Mouse (Mus musculus) limb, embryonic 10.5 days (tissue): ENCODE data around the gene Dtymk. TPM values are rescaled to one million over a fixed set of nuclear protein-coding genes. Genes with fewer than 3 reads are reported as not detected.
A peak's percentile ranks its signal among the peaks of the same experiment; 100 is the strongest.

Experiments
- DNase-seq: peaks from one replicate; pipeline ENCODE4 v3.0.0-alpha.2; 2017; ENCODE audit warnings: low spot score
- H3K27ac ChIP-seq: fragments of 300-500 bp; sonication (generic); 2 replicates; pipeline ENCODE4 v1.5.1; 2016; ENCODE audit warnings: mild to moderate bottlenecking
- H3K27me3 ChIP-seq: fragments of 300-500 bp; sonication (generic); 2 replicates; pipeline ENCODE4 v1.6.1; 2016; ENCODE audit warnings: low read depth, mild to moderate bottlenecking; ENCODE audit not compliant: poor library complexity, severe bottlenecking
- H3K36me3 ChIP-seq: fragments of 300-500 bp; sonication (generic); 2 replicates; pipeline ENCODE4 v1.6.1; 2016; ENCODE audit warnings: mild to moderate bottlenecking, moderate library complexity
- H3K4me1 ChIP-seq: fragments of 300-500 bp; sonication (generic); 2 replicates; pipeline ENCODE4 v1.6.1; 2016
- H3K4me3 ChIP-seq: fragments of 300-500 bp; sonication (generic); 2 replicates; pipeline ENCODE4 v1.5.1; 2016; ENCODE audit warnings: mild to moderate bottlenecking, moderate library complexity
- H3K9me3 ChIP-seq: fragments of 300-500 bp; sonication (generic); replicated peaks from 2 replicates; pipeline ENCODE4 v1.6.1; 2016; ENCODE audit warnings: mild to moderate bottlenecking
- WGBS: fragments of 180-500 bp; shearing (Covaris S2); methylation state at CpG from one replicate; pipeline ENCODE4 v1.1.7; 2016; 5-methylcytosine and 5-hydroxymethylcytosine counted together
- polyA plus RNA-seq: library from polyadenylated mRNA; unstranded; fragments of >200 nt; fragmentation: Nextera tagmentation; extraction: Ambion mirVana; gene quantifications from 2 replicates; pipeline ENCODE4 v1.2.1, GENCODE M21; 2016

Dtymk gene
- polyA plus RNA-seq, 1 experiment from 2014 or later, result 280 TPM

DNA sequence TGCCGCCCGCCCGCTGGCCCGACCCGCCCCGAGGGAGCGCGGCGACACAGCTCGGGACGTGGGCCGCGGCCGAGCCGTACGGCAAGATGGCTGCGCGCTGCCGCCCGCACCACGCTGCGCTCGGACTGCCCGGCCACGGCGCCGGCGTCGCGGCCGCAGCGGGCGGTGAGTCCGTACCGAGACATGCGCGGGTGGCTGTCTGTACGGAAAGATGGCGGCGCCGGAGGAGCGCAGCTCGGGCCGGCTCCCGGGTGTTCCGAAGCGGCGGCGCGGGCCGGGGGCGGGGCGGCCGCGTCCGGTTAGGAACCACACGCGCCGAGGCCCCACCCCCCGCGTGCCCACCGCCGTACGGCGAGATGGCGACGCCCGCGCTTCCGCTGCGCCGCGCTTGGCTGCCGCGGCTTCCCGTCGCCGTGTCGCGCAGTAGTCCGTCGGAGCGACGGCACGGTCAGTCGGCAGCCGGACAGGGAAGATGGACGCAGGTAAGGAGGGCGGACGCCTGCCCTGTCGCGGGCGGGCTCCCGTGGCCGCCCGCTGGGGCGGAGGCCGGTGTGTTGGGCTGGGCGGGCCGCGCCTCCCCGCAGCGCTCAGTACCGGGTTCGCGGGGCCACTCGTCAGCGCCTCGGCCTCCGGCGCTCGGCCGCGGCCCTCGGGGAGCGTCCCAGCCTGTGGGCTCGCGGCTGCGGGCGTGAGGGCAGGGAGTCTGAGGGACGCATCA, 47.0 kb downstream of the Dtymk start, which contains the start of gene Thap4:
Thap4 (minus strand) TSS at position 292 of the 718 bp plus-strand sequence.
- Histone ChIP-seq H3K36me3 (peaks cover 15% of the 10 kb centered on the region), H3K9me3 (no peaks in the 10 kb centered on the region), H3K27me3 (no peaks in the 10 kb centered on the region), H3K4me1 (peaks cover 12% of the 10 kb centered on the region), H3K4me3 (peak within 1 kb of the TSS; percentile 98), H3K27ac (peak within 1 kb of the TSS; percentile 94)
- DNase-seq, result peak; percentile 90
- WGBS, result under 1% methylated on average over 112 of the region's 121 CpGs

- Histone ChIP-seq H3K27ac (peak overlapping the region; percentile 94), H3K4me1 (peaks cover 12% of the 10 kb centered on the region), H3K36me3 (peaks cover 22% of the 10 kb centered on the region), H3K27me3 (no peaks in the 10 kb centered on the region), H3K4me3 (peak overlapping the region; percentile 98), H3K9me3 (no peaks in the 10 kb centered on the region)
- peak; percentile 77 for DNase-seq
- under 1% methylated on average over 59 of the region's 59 CpGs for WGBS
These were observed 47.7 kb downstream of the Dtymk start for GRCm38 (mm10) chr1:93753911-93754572.

DNA sequence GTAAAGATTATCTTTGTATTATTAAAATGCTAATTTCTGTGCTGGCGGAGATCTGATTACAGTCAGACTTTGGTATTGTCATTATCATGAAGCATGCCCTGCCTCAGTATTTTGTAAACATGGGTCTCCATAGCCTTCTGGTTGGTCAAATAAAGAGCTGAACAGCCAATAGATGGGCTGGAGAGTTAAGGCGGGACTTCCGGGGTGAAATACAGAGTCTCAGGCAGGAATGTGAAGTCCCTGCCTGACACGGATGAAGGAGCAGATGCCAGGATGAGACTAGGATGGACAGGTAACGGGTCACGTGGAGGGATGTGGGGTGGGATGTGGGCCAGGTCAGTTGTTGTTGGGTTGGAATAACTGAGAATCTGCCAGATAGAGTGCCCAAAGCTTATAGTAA, 50.4 kb downstream of the Dtymk start, which contains the start of gene Atg4b:
Atg4b (plus strand) TSS at position 211 of the 400 bp plus-strand sequence.
- H3K27ac ChIP-seq, result no peak within 1 kb of the TSS
- no peaks in the 10 kb centered on the region for H3K9me3 ChIP-seq
- no peaks in the 10 kb centered on the region for H3K27me3 ChIP-seq
- DNase-seq, result no peak
- 87% methylated on average over 6 of the region's 6 CpGs for WGBS
- peaks cover 30% of the 10 kb centered on the region for H3K36me3 ChIP-seq
- no peak within 1 kb of the TSS for H3K4me3 ChIP-seq
- H3K4me1 ChIP-seq, result peaks cover 12% of the 10 kb centered on the region

DNA sequence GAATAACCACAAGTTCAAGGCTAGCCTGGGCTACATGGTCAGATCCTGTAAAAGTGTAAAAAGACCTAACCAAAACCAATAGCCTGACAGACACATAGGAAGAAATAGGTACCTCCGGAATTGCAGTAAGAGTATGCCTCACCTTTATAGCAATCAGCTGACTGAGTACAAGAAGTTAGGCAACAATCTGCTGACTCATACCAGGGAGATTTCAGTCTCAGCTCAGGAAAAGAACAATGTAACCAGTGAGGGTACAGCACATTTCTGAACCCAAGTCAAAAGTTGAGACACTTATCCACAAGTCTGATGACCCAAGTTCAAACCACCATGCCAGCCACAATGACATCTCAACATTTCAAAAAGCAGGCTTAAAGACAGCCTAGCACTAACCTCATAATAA, 53.2 kb downstream of the Dtymk start:
- peaks cover 8% of the 10 kb centered on the region for H3K4me1 ChIP-seq
- H3K36me3 ChIP-seq, result peaks cover 52% of the 10 kb centered on the region
- H3K27me3 ChIP-seq, result no peaks in the 10 kb centered on the region
- H3K9me3 ChIP-seq, result no peaks in the 10 kb centered on the region
- H3K4me3 ChIP-seq, result no peak overlapping the region
- no peak overlapping the region for H3K27ac ChIP-seq
- DNase-seq, result no peak
- 100% methylated on average over 1 of the region's 1 CpGs for WGBS

- no peak overlapping the region for H3K4me3 ChIP-seq
- no peak overlapping the region for H3K27ac ChIP-seq
- peaks cover 64% of the 10 kb centered on the region for H3K36me3 ChIP-seq
- WGBS, result 85% methylated on average over 5 of the region's 5 CpGs
- DNase-seq, result no peak
- H3K27me3 ChIP-seq, result no peaks in the 10 kb centered on the region
- no peaks in the 10 kb centered on the region for H3K9me3 ChIP-seq
- H3K4me1 ChIP-seq, result no peaks in the 10 kb centered on the region
These were observed 55.6 kb downstream of the Dtymk start for GRCm38 (mm10) chr1:93746179-93746578.

DNA sequence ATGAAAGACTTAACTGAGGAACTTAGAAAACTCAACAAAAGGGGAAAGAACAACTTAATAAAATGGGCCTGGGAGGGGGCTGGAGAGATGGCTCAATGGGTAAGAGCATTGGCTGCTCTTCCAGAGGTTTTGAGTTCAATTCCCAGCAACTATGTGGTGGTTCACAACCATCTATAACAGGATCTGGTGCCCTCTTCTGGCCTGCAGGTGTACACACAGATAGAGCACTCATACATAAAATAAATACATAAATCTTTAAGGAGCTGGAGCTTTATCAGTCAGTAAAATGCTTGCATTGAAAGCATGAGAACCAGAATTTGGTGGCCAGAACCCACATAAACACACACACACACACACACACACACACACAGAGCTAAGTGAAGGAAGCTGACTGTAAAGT, 58.8 kb downstream of the Dtymk start:
- Histone ChIP-seq H3K27ac (no peak overlapping the region), H3K27me3 (no peaks in the 10 kb centered on the region), H3K4me3 (no peak overlapping the region), H3K4me1 (no peaks in the 10 kb centered on the region), H3K36me3 (peaks cover 39% of the 10 kb centered on the region), H3K9me3 (no peaks in the 10 kb centered on the region)
- DNase-seq, result no peak

Other genes with a start within 250 kb of the Dtymk start
- 153 and 185 TPM in 2 replicates for gene Stk25, start 143.3 kb downstream of the Dtymk start, polyA plus RNA-seq
- 34.9 and 37.4 TPM in 2 replicates for gene Bok, start 116.3 kb downstream of the Dtymk start, polyA plus RNA-seq
- 91.8 and 95.8 TPM in 2 replicates for gene Atg4b, start 50.4 kb downstream of the Dtymk start, polyA plus RNA-seq
- gene Thap4, start 47.1 kb downstream of the Dtymk start, polyA plus RNA-seq, result 54.8 and 56.3 TPM in 2 replicates
- 21.4 and 22.7 TPM in 2 replicates for gene Ing5, start 2.0 kb upstream of the Dtymk start, polyA plus RNA-seq
- gene D2hgdh, start 23.0 kb upstream of the Dtymk start, polyA plus RNA-seq, result 13.7 and 15.0 TPM in 2 replicates
- gene Gal3st2, start 59.4 kb upstream of the Dtymk start, polyA plus RNA-seq, result not detected in 2 replicates
- gene Gal3st2b, start 116.4 kb upstream of the Dtymk start, polyA plus RNA-seq, result not detected in 2 replicates
- not detected in 2 replicates for gene Gal3st2c, start 188.6 kb upstream of the Dtymk start, polyA plus RNA-seq
- gene Neu4, start 218.5 kb upstream of the Dtymk start, polyA plus RNA-seq, result not detected in 2 replicates